Mouse (Mus musculus): Measurements from ENCODE around the gene Lix1l.

DNA sequence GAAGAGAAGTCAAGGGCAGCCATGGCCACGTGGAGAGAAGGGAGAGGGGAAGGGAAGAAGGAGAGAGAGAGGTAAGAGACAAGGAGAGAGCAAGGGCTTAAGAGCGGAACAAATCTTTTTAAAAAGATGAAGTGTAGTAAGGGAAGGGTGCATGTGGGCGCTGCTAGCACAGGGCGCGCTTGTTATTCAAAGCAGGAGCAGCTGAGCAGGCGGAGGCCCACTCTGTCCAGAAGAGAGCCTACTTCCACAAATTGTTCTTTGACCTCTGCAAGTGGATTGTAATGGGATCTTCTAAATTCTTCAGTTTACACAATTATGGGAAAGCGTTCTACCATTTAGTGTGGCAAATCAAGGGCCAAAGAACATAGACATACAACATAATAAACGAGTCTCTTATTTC, 32.3 kb upstream of the Lix1l start:
- TF ChIP-seq SRF (IDR thresholded peaks at IDR 0.05; ENCODE audit: control insufficient read depth, insufficient read length, low read depth) (no peak), E2F4 (IDR thresholded peaks at IDR 0.05; ENCODE audit: insufficient read depth) (no peak), POLR2AphosphoS2 (IDR thresholded peaks at IDR 0.05; ENCODE audit: insufficient read length, low read depth) (no peak), MAX (IDR thresholded peaks at IDR 0.05; ENCODE audit: low read depth) (no peak), CEBPB (IDR thresholded peaks at IDR 0.05; ENCODE audit: insufficient read depth, poor library complexity, severe bottlenecking) (no peak), USF1 (IDR thresholded peaks at IDR 0.05; ENCODE audit: low read depth) (no peak), POLR2A (IDR thresholded peaks at IDR 0.05; ENCODE audit: insufficient read length, low read depth) (no peak), TCF12 (IDR thresholded peaks at IDR 0.05; ENCODE audit: insufficient read depth, poor library complexity, severe bottlenecking) (no peak), MYOD1 (IDR thresholded peaks at IDR 0.05; ENCODE audit: control insufficient read depth in 1 of 3, insufficient read length in 2 of 3, low read depth in 2 of 3) (no peak), TCF3 (IDR thresholded peaks at IDR 0.05; ENCODE audit: insufficient read length, low read depth) (no peak), MYOG (IDR thresholded peaks at IDR 0.05; ENCODE audit: control insufficient read depth in 1 of 3, insufficient read depth in 1 of 3, insufficient read length in 2 of 3, low read depth in 2 of 3) (no peak)

Data from myocyte (in vitro differentiated cells).